Mouse (Mus musculus): ENCODE data around the gene Gins1. TPM values are rescaled to one million over a fixed set of nuclear protein-coding genes. Genes with fewer than 3 reads are reported as not detected.

Gene Gins1
- polyA plus RNA-seq, 2 experiments: 30.8 to 43.0 TPM

GRCm38 (mm10) chr2:150869446-150869845, 35.8 kb upstream of the Gins1 start:
- no peak for TF ChIP-seq POLR2A (IDR thresholded peaks at IDR 0.05; ENCODE audit: borderline replicate concordance, extremely low read depth, insufficient read depth, insufficient read length)
- no peaks in the 10 kb centered on the region for H3K36me3 ChIP-seq (ENCODE audit: control insufficient read depth, insufficient read depth, low read length)
- no peak overlapping the region for H3K4me3 ChIP-seq (replicated peaks; ENCODE audit: low read length)
- 96% methylated on average over 1 of the region's 1 CpGs for WGBS
- H3K27ac ChIP-seq (replicated peaks; ENCODE audit: low read depth, low read length): no peak overlapping the region
- H3K9me3 ChIP-seq (ENCODE audit: control insufficient read depth, low read length): no peaks in the 10 kb centered on the region
- no peak overlapping the region for H3K4me2 ChIP-seq (replicated peaks; ENCODE audit: low read depth, low read length, severe bottlenecking)
- H3K9ac ChIP-seq (ENCODE audit: low read depth, low read length, severe bottlenecking): no peak overlapping the region
- H3K27me3 ChIP-seq (ENCODE audit: control insufficient read depth, insufficient read depth, low read length): no peaks in the 10 kb centered on the region
- no peak for DNase-seq (ENCODE audit: low spot score)
- H3K4me1 ChIP-seq (ENCODE audit: control insufficient read depth, insufficient read depth, low read length): no peaks in the 10 kb centered on the region
- ATAC-seq (ENCODE audit: low FRiP score, low read depth): no peak

GRCm38 (mm10) chr2:150874508-150874907, 30.7 kb upstream of the Gins1 start:
- Histone ChIP-seq H3K27me3 (ENCODE audit: control insufficient read depth, insufficient read depth, low read length) (no peaks in the 10 kb centered on the region), H3K4me3 (replicated peaks; ENCODE audit: low read length) (no peak overlapping the region), H3K4me1 (ENCODE audit: control insufficient read depth, insufficient read depth, low read length) (no peaks in the 10 kb centered on the region), H3K4me2 (replicated peaks; ENCODE audit: low read depth, low read length, severe bottlenecking) (no peak overlapping the region), H3K9me3 (ENCODE audit: control insufficient read depth, low read length) (no peaks in the 10 kb centered on the region), H3K27ac (replicated peaks; ENCODE audit: low read depth, low read length) (no peak overlapping the region), H3K9ac (ENCODE audit: low read depth, low read length, severe bottlenecking) (no peak overlapping the region), H3K36me3 (ENCODE audit: control insufficient read depth, insufficient read depth, low read length) (no peaks in the 10 kb centered on the region)
- DNase-seq (ENCODE audit: low spot score) (no peak), ATAC-seq (ENCODE audit: low FRiP score, low read depth) (no peak)
- TF ChIP-seq POLR2A (IDR thresholded peaks at IDR 0.05; ENCODE audit: borderline replicate concordance, extremely low read depth, insufficient read depth, insufficient read length): no peak
- 80% methylated on average over 1 of the region's 1 CpGs for WGBS

GRCm38 (mm10) chr2:150875226-150875625, 30.0 kb upstream of the Gins1 start:
- Histone ChIP-seq H3K9ac (ENCODE audit: low read depth, low read length, severe bottlenecking) (no peak overlapping the region), H3K4me1 (ENCODE audit: control insufficient read depth, insufficient read depth, low read length) (no peaks in the 10 kb centered on the region), H3K36me3 (ENCODE audit: control insufficient read depth, insufficient read depth, low read length) (no peaks in the 10 kb centered on the region), H3K27me3 (ENCODE audit: control insufficient read depth, insufficient read depth, low read length) (no peaks in the 10 kb centered on the region), H3K4me3 (replicated peaks; ENCODE audit: low read length) (no peak overlapping the region), H3K9me3 (ENCODE audit: control insufficient read depth, low read length) (no peaks in the 10 kb centered on the region), H3K27ac (replicated peaks; ENCODE audit: low read depth, low read length) (no peak overlapping the region), H3K4me2 (replicated peaks; ENCODE audit: low read depth, low read length, severe bottlenecking) (no peak overlapping the region)
- ATAC-seq (ENCODE audit: low FRiP score, low read depth) (no peak), DNase-seq (ENCODE audit: low spot score) (no peak)
- no peak for TF ChIP-seq POLR2A (IDR thresholded peaks at IDR 0.05; ENCODE audit: borderline replicate concordance, extremely low read depth, insufficient read depth, insufficient read length)
- WGBS: 98% methylated on average over 1 of the region's 1 CpGs

- Histone ChIP-seq H3K9ac (ENCODE audit: low read depth, low read length, severe bottlenecking) (no peak overlapping the region), H3K36me3 (ENCODE audit: control insufficient read depth, insufficient read depth, low read length) (no peaks in the 10 kb centered on the region), H3K27me3 (ENCODE audit: control insufficient read depth, insufficient read depth, low read length) (no peaks in the 10 kb centered on the region), H3K27ac (replicated peaks; ENCODE audit: low read depth, low read length) (no peak overlapping the region), H3K9me3 (ENCODE audit: control insufficient read depth, low read length) (no peaks in the 10 kb centered on the region), H3K4me1 (ENCODE audit: control insufficient read depth, insufficient read depth, low read length) (no peaks in the 10 kb centered on the region), H3K4me3 (replicated peaks; ENCODE audit: low read length) (no peak overlapping the region), H3K4me2 (replicated peaks; ENCODE audit: low read depth, low read length, severe bottlenecking) (no peak overlapping the region)
- TF ChIP-seq POLR2A (IDR thresholded peaks at IDR 0.05; ENCODE audit: borderline replicate concordance, extremely low read depth, insufficient read depth, insufficient read length): no peak
- DNase-seq (ENCODE audit: low spot score) (no peak), ATAC-seq (ENCODE audit: low FRiP score, low read depth) (no peak)
- WGBS: 92% methylated on average over 4 of the region's 4 CpGs
Observed at GRCm38 (mm10) chr2:150877561-150877960, 27.6 kb upstream of the Gins1 start.

GRCm38 (mm10) chr2:150884075-150884778, 21.0 kb upstream of the Gins1 start:
- H3K4me1 ChIP-seq (ENCODE audit: control insufficient read depth, insufficient read depth, low read length): no peaks in the 10 kb centered on the region
- no peaks in the 10 kb centered on the region for H3K36me3 ChIP-seq (ENCODE audit: control insufficient read depth, insufficient read depth, low read length)
- TF ChIP-seq POLR2A (IDR thresholded peaks at IDR 0.05; ENCODE audit: borderline replicate concordance, extremely low read depth, insufficient read depth, insufficient read length): no peak
- no peaks in the 10 kb centered on the region for H3K27me3 ChIP-seq (ENCODE audit: control insufficient read depth, insufficient read depth, low read length)
- H3K4me2 ChIP-seq (replicated peaks; ENCODE audit: low read depth, low read length, severe bottlenecking): no peak overlapping the region
- DNase-seq (ENCODE audit: low spot score) (no peak), ATAC-seq (ENCODE audit: low FRiP score, low read depth) (no peak)
- no peak overlapping the region for H3K27ac ChIP-seq (replicated peaks; ENCODE audit: low read depth, low read length)
- H3K4me3 ChIP-seq (replicated peaks; ENCODE audit: low read length): no peak overlapping the region
- H3K9ac ChIP-seq (ENCODE audit: low read depth, low read length, severe bottlenecking): no peak overlapping the region
- WGBS: 90% methylated on average over 8 of the region's 8 CpGs
- no peaks in the 10 kb centered on the region for H3K9me3 ChIP-seq (ENCODE audit: control insufficient read depth, low read length)

All from limb, embryonic 14.5 days (tissue).